Mouse (Mus musculus) retina, postnatal 1 day (tissue): ENCODE measurements around the gene Tmem168.

ENCODE experiments used
- DNase-seq: peaks from one replicate; pipeline ENCODE4 v3.0.0-alpha.2; 2012

Gene Tmem168

DNA sequence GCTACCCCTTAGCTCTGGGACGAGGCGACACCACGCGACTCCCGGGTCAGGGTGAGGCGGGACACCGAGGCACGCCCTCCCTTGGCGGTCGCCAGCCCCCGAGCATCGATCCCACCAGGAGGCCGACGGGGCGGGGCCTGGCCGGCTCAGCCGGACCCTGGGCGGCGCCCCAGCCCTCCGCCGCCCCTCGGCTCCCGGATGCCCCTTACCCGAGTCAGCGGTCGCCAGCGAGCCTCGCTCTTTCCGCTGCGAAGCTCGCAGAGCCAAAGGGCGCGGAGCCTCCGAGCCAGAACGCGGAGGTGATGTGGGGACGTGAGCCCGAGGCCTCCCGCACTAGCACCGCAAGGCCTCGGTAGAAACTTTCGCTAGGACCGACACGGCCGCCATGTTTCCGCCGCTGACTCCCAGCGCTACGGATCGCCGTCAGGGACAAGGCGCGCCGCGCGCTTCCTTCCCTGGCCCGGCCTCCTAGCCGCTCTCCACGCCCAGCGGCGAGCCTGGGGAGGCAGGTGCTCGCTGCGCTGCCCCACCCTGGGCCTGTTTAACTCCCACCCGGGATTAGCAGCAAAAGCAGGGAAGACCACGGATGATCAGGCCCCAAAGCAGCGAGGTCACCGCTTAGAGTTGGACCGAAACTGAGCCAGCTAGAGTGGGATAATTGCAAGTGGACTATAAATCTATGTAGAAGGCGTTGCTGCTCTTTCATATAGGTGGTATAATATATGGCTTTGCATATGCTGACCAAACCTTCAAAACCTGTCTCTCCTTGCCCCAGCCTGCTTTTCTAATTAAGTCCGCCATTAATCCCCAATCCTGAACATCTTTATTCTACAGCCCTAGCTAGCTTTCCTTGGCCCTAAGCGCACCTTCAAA is at the start of gene Tmem168:
Gene Tmem168 (minus strand): TSS at position 480 of the 873 bp plus-strand sequence.
- peak; percentile 95 for DNase-seq

GRCm38 (mm10) chr6:13654081-13654480 is 46.2 kb upstream of the Tmem168 start:
- no peak for DNase-seq

DNA sequence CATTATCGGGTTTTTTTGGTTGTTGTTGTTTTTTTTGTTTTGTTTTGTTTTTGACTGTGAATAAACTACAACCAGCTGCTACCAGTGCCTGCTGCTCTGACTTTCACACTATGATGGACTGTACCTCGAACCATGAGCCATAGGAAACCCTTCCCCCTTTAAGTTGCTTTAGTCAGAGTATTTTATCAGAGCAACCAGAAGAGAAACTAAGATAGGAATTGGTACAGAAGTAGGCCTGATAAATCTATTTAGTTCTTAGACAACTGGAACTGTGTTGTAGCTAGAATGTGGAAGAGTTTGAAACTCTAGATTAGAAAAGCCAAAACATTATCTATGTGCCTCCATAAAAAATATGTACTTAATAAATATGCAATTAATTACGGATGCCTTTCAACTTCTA is 44.4 kb upstream of the Tmem168 start:
- DNase-seq, result no peak

DNA sequence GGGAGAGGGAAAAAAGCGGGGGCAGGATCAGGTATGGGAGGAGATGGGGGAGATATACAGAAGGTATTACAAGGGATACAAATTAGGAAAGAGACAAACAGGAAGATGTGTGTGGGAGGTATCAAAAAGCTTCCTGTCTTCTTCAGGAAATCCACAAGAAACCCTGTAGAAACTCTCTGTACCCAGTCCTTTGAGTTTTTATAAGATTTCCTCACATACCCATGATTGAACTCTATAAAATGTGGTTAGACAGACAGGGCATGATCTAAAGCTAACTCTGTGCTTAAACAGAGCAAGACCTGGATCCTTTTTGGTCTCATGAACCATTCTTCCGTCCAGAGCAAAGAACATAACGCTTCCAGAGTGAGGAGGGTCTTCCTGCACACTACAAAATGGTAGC is 43.0 kb upstream of the Tmem168 start:
- DNase-seq, result no peak

DNA sequence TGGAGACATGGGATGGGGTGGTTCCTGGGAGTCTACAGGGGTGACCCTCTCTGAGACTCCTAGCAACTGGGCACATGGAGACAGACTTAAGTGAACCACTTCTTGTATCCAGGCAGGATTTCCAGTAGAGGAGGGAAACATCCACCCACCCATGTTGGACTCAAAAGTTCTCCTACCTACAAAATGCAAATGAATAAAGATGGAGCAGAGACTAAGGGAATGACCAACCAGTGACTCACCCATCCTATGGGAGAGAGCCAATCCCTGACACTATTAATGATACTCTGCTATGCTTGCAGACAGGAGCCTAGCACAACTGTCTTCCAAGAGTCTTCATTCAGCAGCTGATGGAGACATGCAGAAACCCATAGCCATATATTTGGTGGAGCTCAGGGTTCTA is 40.4 kb upstream of the Tmem168 start:
- DNase-seq, result no peak

GRCm38 (mm10) chr6:13636582-13636989 is 28.7 kb upstream of the Tmem168 start:
- DNase-seq, result peak; percentile 2

DNA sequence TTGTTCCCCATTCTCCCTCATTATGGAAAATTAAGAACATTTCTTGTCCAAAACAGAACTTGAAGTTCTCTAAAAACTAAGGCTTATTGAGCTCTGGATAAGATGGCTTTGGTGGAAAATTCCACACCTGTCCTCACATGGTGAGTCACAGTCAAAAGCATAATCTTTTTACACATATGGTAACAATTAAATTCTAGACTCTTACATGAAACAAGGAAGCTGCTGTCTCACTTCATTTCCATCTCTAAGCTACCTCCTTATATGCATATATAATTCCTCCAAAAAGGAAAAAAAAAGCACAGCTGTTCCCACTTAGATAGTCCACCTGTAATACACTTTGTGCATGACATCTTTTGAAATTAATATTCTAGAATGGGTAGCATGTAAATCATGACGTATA is 24.7 kb upstream of the Tmem168 start:
- no peak for DNase-seq

GRCm38 (mm10) chr6:13630607-13631006 is 22.7 kb upstream of the Tmem168 start:
- DNase-seq, result no peak

GRCm38 (mm10) chr6:13619618-13620017 is 11.7 kb upstream of the Tmem168 start:
- no peak for DNase-seq

GRCm38 (mm10) chr6:13617110-13617509 is 9.2 kb upstream of the Tmem168 start:
- no peak for DNase-seq

DNA sequence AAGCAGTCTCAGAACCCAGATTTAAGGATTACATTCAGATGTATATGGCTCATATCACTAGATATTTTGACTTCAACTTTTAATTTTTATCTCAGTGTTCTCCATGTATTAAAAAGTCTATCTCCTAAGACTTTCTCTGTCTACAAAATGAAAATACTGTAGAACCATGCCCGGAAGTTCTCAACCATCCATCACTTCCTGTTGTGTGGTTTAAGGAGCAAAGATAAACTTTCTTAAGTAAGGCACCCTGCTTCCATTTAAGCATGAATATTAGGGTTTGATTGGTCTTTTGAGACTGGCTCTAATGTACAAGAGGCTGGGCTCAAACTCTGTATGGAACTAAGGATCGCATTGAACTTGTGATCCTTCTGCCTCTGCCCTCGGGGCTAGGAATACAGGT is 6.7 kb upstream of the Tmem168 start:
- DNase-seq, result no peak

DNA sequence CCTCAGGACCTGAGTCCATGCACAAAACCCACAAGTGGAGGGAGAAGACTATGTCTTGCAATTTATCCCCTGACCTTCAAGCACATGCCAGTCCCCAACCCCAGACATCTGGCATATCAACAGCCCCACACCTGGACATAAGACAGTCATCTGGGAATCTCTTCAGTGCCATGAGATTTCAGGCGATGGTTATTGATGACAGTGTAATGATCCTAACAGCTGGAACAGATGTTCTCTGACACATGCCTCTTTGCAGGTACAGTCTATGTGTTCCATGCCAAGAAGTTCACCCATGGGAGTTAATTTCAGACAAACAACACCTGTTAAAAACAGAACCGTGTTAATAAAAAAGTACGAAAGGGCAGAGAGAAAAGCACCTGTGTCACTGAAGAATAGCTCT is 5.8 kb upstream of the Tmem168 start:
- DNase-seq, result no peak

DNA sequence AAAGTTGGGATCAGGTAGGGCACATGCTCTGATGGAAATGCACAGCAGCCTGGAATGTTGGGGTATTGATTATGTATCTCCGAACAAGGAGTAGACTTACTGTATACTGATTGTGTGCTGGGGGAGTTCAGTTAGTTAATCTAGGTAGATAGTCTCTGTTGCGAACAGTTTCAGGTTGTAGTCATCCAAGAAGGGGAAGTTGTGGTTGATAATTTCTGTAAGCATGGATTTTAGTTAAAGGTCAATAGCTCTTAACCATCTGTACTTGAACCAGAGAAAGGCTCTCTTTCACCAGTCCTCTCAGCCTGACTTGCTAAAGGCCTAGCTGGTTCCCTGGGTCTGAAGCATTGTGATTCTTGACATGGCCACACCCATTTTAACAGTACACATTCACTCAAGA is 3.0 kb upstream of the Tmem168 start:
- DNase-seq, result no peak

- DNase-seq, result no peak
Observed at GRCm38 (mm10) chr6:13609353-13610140, 1.6 kb upstream of the Tmem168 start.

DNA sequence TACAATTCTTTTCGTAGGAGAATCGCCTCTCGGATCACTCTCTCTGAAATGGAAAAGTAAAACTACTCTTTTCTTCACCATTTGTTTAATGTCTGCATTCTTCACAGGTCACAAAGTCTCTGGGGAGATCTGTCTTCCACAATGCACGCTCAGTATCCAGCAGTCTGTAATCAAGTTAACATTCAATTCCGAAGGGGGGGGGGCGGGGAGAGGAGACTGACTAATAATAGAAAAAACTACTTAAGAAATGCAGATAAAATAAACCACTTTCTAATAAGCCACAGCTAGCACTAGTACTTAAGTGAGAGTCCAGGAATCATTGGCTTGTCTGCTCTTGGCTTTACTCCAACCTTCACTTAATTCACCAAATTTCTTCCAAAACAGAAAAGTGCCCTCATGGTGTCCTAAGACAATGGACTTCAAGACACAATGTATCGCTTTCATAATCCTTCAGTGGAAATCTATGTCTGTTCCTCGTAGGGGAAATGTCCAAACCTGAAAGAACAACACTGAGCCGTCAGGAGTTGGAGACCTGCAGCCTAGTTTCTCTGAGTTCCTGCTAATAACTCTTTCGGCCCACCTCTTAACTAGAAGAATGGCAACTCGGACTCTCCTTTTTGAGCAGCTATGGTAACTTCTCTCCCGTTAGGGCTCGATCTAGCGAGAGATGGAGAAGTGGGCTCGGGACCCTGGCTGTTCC is 829 bp downstream of the Tmem168 start:
- DNase-seq, result no peak

GRCm38 (mm10) chr6:13606394-13606793 is 1.5 kb downstream of the Tmem168 start:
- DNase-seq, result no peak

DNA sequence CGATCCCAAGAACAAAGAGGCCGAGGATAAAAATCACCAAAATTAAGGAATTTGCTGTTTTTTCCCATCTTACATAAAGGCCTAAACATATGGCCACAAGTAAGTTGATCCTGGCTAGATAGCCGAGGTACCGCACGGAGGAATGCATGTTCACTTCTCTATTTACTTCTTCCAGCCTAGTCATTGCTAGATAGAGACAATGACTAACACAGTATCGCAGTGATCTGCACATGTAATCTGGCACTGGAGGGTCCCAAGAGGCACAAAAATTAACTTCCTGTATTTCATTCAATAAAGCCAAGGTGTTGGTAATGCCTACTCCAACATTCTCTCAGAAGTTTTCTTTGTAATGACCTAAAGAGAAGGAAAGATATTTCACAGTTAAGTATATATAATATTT is 4.8 kb downstream of the Tmem168 start:
- no peak for DNase-seq

GRCm38 (mm10) chr6:13601587-13601986 is 6.3 kb downstream of the Tmem168 start:
- DNase-seq, result no peak

- no peak for DNase-seq
Observed at GRCm38 (mm10) chr6:13598239-13598923, 9.5 kb downstream of the Tmem168 start.

- DNase-seq, result no peak
Observed at GRCm38 (mm10) chr6:13592729-13593345, 15.1 kb downstream of the Tmem168 start.

DNA sequence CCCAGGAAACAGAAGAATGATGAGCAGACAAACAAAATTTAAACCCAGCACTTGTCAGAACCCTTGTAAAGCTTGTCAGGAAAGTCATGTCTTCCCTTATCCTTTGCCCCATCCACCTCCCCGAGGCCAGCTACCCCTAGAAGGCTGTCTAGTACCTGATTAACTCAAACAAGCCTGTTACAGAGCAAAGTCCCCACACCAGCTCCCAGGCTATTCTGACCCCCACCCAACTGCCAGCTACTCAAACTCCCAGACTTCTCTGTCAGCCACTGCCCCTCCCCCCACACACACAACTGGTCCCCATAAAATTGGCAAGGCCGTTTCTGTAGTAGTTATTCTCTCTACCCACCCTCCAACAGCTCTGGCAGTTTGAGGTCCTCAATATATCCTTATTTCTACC is 21.3 kb downstream of the Tmem168 start:
- no peak for DNase-seq

DNA sequence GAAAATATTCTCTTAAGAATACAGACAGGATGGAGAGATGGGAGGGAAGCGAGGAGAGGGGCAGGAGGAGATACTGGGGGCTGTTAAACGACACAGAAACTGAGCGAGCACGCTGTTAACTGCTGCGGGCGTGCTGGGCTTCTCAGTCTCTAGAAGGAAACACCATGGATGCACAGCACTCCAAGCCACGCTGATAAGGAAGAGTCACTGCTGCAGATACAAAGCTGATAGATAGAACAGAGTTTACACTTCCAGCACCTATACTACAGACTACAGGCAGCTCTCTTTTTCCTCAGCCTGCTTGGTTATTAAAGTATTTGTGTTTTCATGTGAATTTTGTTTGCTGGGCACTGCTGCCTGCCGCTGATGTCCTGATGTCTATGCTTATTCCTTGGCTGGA is 21.7 kb downstream of the Tmem168 start:
- DNase-seq, result no peak
